Mouse (Mus musculus): Measurements from ENCODE around the gene Xylb.

Gene Xylb

DNA sequence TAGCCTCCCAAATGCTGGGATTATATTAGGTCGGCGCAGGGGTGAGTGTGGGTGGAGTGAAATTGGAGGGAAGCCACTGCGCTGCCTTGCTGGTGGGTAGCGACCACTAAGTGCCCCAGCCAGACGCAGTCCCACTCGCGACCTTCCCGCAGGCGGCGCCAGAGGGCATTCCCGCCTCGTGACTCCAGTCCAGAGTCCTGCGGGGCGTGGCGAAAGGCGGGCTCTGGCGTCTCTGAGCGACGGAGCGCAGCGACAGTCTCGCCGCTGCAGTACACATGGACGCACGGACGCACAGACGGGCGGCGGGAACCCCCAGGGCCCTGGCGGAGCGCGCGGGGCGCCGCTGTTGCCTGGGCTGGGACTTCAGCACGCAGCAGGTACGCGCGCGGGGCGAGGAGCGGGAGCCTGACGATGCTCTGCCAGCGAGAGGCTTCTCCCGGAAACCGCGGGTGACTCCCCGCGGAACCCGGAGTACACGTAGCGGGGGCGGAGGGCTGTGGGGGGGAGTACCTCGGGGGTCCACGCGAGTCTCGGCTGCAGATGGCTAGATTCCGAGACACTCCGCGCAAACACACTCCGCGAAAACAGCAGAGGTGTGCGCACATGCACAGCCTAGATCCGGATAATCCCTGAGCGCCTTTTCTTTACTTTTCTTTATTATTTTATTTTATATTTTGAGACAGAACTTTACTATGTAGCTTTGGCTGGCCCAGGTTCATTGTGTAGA, at the start of gene Xylb:
TSS of gene Xylb (plus strand) at position 51 of the 727 bp plus-strand sequence.
- DNase-seq = peak; percentile 86

DNA sequence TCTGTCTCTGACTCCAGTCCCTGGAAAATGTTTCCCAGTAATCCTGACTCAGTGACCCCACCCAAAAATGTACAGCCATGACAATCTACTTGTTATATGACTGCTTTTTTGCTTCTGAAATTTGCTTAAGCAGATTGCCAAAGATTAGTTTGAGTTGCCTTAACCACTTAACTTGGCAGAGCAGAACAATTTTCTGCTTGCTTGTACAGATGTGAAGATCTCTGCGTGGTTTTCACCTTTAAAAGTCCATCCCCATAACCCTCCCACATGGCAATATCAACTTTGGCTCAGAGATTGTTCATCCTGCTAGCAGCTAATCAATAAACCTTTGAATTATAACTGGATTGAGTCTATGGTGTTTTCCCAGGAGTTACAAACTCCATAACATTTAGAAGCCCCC, 48.1 kb upstream of the Xylb start:
- DNase-seq = no peak

DNA sequence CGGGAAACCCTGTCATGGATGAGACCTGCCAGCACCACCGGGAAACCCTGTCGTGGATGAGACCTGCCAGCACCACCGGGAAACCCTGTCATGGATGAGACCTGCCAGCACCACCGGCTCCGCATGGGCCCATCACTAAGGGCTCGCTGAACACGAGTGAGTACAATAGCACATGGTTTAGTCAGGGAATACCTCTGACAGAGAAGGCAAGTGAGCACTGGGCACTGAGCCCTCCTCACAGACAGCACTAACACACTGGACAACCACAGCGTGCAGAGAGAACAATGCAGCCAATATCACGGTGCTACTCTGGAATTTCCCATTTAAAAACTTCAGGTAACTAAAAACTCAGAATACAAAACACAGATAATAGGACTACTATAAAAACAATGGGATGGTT, 44.1 kb upstream of the Xylb start:
- DNase-seq = no peak

DNA sequence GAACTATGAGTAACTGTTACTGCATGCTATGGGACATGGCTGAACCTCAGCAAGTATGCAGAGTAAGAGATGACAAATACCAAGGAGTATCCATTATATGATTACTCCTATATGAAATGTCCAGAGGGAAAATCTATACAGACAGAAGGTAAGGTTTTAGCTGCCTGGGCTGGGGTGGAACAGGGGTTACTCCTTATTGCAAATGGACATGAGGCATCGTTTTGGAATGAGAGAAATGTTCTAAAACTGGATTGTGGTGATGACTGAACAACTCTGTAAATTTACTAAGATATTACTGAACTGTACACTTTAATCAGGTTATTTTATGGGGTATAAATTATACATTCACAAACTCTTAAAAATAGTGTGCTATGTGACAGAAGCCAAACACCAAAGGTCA, 38.3 kb upstream of the Xylb start:
- DNase-seq = no peak

DNA sequence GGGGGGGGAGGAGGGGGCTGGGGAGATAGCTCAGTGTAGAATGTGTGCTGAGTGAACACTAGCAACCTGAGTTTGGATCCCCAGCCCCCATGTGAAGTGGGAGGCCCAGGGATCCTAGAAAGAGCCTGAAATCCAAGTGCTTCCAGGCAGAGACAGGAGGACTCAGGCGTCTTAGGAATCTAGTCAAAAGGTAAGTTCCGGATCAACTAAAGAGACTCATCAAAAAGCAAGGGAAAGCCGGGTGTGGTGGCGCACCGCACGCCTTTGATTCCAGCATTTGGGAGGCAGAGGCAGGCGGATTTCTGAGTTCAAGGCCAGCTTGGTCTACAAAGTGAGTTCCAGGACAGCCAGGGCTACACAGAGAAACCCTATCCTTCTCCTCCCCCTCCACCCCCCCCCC, 36.7 kb upstream of the Xylb start:
- DNase-seq = no peak

DNA sequence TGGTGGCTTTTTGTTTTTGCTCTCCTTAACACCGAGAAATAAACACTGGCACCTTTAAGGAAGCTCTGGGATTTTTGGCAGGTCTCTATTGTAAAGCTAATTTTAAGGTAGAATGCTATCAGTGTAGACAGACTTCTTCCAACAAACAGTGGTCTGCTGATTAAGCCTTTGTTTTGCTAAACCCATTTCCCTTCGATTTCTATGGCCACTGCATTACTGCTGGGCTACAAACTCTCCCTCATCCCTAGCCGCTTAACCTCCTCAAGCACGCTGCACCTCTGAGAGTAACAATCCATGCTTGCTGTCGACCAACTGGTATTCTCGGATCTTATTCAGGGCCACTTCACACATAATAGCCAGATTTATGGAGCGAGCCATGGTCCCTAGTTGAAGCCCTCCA, 36.2 kb upstream of the Xylb start:
- no peak for DNase-seq

DNA sequence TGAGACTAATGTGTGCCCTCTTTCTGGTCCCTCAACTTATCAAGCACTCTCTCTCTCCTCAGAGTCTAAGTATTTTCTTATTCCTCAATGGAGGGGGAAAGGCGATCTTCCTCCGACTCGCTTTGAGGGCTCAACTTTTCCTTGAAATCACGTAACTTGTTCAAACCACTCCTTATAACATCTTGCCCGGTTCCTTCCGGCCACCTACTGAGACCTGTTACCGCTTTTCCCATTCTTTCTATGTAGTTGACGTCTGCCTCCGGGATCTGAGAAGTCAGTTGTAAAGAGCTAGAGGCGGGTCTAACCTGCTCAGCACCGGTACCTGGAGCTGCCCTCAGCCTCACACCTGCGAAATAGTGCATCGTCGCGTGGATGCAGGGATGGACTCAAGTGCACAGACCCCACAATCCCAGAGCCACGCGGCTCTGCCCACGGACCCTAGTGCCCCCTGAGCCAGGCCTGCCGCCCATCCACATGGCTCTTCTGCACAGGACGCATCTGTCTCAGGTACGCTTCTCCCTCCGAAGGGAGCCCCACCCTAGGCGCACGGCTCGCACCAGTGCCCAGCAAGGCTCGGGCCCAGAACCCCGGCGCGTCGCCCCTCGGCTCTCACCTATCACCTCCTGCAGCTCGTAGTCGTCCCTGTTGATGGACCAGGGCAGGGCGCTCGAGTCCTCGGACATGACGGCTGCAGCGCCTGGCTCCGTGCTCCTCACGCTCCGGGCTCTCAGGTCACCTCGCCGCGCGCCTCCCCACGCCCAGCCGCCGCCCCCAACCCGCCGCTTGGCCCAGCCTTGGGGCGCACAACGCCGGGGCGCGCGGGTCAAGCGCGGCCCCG, 35.6 kb upstream of the Xylb start:
- no peak for DNase-seq

DNA sequence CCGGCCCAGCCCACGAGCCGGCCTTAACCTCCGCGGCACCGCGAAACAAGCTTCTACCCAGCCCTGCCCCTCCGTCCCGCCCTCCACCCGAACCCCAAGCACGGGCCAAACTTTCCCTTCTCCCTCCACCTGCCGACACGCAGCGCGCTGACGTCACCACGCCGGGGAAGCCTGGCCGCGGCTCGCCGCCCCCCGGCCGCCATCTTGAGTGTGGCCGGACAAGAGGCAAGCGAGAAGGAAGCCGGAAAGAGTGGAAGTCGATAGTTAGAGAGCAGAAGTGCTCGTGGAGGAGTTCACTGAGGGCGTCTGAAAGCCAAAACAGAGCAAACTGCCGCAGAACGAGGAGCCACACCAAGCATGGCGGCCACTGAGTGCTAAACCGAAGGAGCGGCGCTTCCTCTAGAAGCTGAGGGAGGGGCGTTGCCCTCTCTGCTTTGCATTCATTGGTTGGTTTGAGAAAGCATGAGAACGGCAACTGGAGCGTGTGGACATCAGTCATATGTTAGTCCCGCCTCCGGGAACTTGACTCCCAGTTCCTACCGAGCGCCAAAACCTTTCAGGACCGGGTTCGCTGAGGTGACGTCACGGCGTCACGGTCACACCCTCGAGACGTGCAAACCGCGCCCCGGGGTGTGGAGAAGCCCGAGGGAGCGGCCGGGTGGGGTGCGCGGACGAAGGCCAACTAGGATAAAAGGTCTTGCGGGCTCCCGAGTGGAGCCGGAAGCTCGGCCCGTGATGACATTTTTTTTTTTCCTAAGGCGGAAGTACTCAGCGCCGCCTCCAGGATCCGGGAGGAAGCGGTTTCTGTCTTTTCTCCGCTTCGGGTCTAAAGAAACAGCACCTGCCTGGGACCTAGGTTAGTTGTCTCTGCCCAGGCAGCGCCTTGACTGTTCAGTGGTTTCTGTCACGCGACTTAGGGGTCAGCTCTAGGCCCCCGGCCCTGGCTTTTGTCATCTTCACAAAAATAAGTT, 34.6 kb upstream of the Xylb start, which contains the start of gene Oxsr1:
TSS of gene Oxsr1 (minus strand) at position 139 of the 971 bp plus-strand sequence.
- peak; percentile 99 for DNase-seq

DNA sequence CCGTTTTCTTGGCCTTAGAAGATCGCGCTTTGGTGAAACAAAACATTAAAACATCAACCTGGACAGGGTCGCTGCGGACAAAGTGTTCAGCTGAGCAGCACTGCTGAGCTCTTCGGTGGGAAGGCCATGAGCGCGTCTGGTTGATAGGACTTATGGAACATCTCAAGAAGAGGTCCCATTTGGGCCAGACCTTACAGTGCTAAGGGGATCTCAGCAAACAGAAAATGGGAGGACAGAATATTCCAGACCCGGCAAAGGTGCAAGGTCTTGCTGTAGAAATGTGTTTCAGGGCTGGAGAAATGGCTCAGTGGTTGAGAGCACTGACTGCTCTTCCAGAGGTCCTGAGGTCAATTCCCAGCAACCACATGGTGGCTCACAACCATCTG, 33.9 kb upstream of the Xylb start:
- DNase-seq = no peak

DNA sequence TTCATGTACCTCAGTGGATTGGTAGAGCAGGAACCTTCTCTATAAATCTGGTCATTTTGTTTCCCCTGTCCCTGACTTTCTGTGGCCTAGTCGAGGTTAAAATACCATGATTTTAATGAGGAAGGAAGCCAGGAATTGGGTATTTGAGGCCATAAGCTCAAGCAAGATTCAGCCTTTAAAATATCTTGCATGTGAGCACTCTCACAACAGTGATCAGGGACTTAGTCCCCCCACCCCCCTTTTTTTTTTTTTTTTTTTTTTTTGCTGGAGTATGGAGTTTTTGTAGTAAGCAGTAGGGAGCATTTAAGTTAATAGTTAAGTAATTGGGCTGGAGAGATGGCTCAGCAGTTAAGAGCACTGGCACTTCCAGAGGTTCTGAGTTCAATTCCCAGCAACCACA, 33.1 kb upstream of the Xylb start:
- DNase-seq = no peak

DNA sequence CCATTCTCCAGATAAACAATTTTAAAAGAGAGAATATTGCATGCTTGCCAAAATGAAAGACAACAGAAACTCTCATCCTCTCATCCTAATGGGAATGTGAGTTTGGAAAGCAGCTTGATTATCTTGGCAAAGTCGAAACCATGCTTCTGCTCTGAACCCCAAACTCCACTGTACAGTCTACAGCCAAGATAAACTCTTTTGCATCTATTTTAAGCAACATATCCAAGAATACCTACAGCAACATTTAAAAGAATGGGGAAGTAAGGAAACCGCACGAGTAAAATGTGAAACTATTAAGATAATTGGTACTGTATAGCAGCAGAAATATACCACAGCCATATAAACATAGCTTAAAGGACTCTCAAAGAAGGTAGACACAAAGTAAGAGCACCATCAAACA, 28.7 kb upstream of the Xylb start:
- DNase-seq = no peak

DNA sequence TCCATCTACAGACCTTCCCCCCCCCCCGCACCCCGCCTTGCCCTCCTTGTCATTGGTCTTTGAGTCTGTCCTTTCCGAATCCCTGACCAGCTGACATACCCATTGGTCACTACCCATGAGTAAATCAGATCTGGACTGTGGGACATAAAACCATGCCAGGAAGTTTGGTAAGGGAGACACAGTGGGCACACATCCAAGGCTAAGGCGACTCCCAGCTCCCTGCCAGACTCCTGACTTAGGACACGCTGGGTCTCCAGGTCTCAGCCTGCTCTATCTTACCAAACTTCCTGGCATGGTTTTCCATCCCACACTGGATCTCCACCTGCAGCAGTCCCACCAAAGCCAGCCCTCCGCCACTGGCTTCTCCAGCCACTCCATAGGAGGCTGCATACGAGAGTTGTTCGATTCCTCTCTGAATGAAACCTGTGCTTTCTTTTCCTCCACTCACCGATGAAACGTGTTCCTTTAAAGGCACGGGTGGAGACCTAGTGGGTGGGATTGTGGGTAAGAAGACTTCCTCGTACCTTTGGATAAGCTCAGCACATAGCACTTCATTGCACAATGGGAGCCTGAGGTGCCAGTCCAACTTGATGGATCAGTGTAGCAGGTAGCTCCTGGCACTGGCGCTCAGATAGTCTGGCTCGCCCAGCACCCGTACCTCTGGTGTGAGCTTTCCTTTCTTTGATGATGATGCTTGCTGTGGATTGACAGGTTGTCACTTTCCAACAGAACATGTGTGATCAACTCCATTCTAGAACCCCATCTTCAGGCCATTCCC, 26.8 kb upstream of the Xylb start:
- no peak for DNase-seq

DNA sequence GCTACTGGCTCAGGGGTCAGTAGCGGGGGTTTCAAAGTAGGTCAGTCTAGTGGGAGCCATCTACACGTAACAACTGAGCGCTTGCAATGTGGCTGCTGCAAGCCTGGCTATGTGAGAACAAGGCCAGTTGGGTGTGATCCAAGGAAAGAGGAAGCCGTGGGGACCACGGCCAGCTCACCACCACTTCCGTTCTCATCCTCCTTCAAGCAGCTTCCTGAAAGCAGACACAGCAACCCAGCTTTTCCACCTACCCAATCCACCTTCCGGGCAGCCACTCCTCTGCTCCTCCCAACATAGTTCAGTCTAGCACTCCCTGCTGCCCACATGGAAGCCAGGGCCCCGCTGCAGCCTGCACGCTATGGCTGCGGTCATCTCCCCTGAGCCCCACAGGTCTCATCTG, 22.9 kb upstream of the Xylb start:
- peak; percentile 24 for DNase-seq

DNA sequence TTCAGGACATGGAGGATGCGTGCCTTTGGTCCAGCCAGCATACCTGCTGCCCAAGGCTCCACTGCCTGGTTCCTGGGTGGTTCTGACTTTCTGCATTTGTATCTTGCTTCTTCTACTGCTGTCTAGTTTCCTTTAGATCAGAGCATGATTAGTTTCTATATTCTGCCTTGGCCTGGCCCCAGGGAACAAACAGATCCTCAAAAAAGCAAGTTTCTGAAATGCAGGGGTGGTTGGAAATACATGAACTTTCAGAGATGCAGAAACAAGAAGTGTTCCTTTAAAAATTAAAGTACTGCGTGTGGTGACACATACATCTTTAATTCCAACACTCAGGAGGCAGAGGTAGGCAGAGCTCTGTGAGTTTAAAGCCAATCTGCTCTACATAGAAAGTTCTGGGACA, 22.3 kb upstream of the Xylb start:
- DNase-seq = peak; percentile 26

DNA sequence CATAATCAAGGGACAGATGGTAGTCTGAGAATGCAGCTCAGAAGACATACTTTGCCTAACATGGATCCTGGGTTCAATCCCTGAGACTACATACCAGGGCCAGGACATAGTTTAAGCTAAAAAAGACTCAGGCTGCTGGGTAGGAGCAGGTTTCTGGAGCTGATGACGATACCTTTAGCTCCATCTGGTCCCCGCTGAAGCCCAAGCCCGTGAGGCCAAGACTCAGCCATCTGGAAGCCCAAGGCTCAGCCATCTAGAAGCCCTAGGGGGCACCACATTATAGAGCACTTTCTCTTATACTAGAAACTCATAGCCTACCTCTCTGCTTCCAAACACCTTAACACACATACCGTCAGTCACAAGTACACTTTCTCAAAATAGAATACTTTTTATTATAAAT, 21.6 kb upstream of the Xylb start:
- DNase-seq = no peak

DNA sequence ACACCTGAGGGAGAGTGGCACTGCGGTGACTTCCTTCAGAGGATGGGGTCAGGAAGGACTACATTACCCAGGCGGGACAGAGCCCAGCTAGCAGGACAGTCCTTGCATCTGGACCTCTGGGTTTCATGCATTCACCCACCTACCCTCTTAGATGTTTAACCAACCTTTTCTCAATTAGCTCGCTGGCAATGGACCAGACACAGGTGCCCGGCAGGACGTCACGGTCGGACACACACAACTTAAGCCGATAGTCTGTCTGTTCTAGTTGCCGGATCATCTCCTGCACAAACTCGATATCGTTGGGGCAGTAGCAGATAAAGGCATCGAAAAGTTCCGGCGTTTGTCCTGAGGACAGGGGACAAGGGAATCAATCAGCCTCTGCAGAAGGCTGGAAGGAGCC, 19.3 kb upstream of the Xylb start:
- no peak for DNase-seq

DNA sequence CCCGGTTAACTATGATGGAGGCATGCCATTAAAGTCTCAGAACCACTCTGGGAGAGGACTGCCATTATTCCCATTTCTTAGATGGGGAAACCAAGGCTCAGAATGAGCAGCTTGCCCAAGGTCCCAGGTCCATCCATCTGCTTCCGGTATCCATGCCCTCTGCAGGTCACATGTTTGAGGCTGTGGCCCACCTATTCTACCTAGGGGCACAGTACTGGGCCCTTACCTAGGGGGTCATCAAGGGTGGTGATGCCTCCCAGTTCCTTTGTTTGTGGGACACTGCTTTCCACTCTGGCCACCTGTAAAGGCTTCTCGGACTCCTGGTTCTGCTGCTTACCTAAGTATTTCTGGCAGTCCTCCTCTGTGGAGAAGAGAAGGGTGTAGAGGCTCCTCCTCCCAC, 18.8 kb upstream of the Xylb start:
- no peak for DNase-seq

DNA sequence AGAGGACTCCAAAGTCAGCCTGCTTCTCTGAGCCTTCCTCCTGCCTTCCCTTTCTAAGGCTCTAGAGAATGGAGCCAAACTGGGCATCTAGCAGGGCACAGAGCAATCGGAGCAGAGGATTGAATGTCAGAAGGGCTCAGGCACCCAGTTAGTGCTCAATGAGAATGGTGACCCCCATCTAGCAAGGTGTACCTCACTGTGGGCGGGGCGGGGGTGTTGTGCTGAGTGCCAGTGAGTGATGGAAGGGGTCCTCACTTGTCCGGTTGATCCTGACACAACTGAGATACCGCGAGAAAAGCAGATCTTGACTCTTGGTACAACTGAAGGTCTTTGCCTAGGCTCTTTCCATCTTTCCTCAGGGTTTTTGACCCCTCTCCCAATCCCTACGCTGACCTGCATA, 18.1 kb upstream of the Xylb start:
- no peak for DNase-seq

DNA sequence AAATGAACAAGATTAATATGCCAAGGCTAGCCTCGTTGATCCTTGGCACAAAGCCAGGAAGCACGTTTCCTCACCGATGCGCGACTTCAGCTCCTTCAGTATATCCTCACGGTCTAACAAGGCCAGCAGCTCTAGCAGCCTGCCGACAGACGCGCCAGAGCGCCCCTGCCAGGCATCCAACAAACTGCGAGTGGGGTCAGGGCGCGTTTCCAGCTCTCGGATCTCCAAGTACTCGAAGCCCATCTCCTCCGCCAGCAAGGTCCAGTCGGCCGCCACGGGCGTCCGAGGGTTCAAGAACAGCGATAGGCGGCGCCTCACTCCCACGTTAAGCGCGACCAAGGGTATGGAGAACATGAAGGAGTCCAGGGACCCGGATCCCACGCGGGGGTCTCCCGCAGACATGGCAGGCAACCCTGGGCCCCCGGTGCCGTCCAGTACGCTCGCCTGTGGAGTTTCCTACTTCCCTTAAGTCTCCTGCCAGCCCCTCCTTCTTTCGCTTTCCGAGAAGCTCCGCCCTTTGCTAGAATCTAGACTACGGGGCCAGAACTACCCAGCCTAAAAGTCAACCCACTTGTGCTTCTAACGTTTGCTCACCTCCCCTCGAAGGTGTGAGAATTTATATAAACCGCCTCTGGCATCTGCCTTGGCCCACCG, 17.5 kb upstream of the Xylb start, which contains the start of gene Acaa1a:
TSS of gene Acaa1a (plus strand) at position 119 of the 654 bp plus-strand sequence.
- peak; percentile 40 for DNase-seq

DNA sequence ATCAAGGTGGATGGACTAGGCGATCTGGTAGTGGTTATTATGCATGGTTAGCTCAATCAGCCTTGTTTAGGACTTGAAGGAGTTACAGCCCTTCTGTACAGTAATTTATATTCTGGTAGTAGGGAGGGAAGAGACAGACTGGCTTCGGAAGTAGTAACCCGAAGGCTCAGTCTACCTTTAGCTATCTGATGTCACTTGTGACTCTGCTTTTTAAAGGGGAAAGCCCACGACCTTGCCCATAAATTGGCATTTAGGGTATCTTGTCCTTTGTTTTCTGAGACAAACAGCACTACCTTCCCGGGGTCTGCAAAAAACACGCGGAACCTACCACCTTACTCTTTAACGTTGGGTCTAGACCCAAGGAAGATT, 17.0 kb upstream of the Xylb start:
- DNase-seq = no peak

DNA sequence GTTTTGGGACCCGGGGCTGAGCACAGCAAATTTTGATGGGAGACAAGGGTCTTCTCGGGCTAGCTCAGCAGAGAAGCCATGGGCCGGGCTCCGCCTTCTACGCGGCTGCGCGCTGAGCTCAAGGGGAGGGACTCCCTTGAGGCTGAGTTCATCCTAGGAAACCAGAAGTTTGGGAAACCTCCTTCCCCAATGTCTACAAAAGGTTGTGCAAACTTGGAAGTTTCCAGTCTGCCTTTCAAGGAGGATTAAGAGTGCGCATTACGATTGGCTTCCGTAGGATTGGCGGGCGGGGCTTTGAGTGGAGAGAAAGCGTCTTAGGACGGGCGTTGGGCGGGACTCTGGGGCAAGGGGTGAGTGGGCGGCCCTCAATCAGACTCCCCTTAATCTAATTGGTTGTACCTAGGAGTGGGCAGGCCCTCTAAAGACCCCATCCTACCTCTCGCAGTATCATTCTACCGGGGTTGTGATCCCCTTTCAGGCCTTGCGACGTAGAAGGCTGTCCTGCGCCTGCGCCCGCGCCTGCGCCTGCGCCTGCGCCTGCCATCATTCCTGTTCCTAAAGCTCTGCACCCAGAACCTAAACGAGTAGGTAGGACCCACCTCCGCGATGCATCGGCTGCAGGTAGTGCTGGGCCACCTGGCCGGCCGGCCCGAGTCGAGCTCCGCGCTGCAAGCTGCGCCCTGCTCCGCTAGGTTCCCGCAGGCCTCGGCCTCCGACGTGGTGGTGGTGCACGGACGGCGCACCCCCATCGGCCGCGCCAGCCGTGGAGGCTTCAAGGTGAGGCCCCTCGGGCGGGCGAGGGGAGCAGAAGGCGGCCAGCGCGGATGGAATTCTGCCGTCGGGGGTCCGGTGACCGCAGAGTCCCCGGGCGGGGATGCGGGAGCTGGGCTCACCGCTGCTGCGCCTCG, 16.0 kb upstream of the Xylb start, which contains the start of gene Myd88:
TSS of gene Myd88 (minus strand) at position 503 of the 908 bp plus-strand sequence.
- peak; percentile 96 for DNase-seq
